10 mouse cellular contexts compared by ENCODE assay signal in genomic region chr6:134144231-134145130, GRCm38 (mm10).
DNase-seq lines count a peak whose midpoint lies in the region; ATAC-seq lines count a peak whose summit lies in the region.
"Had no signal": no experiment of that assay in that cellular context is flagged by ENCODE, and none has a peak within 500 bp of the region (broad histone marks: within the 10 kb centered on the region; RNA-seq: fewer than 3 reads in every experiment).

No protein-coding gene starts in this region.

- H3K27ac ChIP-seq in intestine, embryonic 16.5 days (ENCODE audit: low read length): peak overlapping the region; percentile 83
- H3K27ac ChIP-seq: embryonic facial prominence, embryonic 12.5 days had no signal

- 0 out of 2 replicates have a peak, but pooled peaks have one; percentile 13 for ATAC-seq in common myeloid progenitor, adult 5-6 weeks (replicated peaks; ENCODE audit: low read depth, poor library complexity, severe bottlenecking)
- ATAC-seq in intestine, embryonic 16.5 days: peak; percentile 55

- no peak overlapping the region for H3K4me3 ChIP-seq in intestine, embryonic 16.5 days (ENCODE audit: low read length)
- H3K4me3 ChIP-seq: embryonic facial prominence, embryonic 12.5 days had no signal

- H3K4me2 ChIP-seq in intestine, embryonic 16.5 days (ENCODE audit: low read depth, low read length): no peak overlapping the region; the same call in 1 of the 2 replicates
- H3K4me2 ChIP-seq: embryonic facial prominence, embryonic 12.5 days had no signal

- DNase-seq in kidney, adult 9 months: peak; percentile 40
- no peak for DNase-seq in kidney, adult 8-10 months
- peak; percentile 36 for DNase-seq in lung, postnatal 25 days (ENCODE audit: low spot score)
- DNase-seq in natural killer cell, adult 2 months (ENCODE audit: low spot score in 2 of 2): no peak
- no peak for DNase-seq in urinary bladder, postnatal 10 days (ENCODE audit: low spot score)
- DNase-seq in cerebellum, adult 9-11 months: no peak
- DNase-seq: right cerebral cortex, postnatal 25 days had no signal

- peaks cover 56% of the 10 kb centered on the region for H3K4me1 ChIP-seq in intestine, embryonic 16.5 days (ENCODE audit: control insufficient read depth, insufficient read depth, low read length)

- no peaks in the 10 kb centered on the region for H3K36me3 ChIP-seq in intestine, embryonic 16.5 days (ENCODE audit: control insufficient read depth, insufficient read depth, low read length)
- H3K36me3 ChIP-seq: embryonic facial prominence, embryonic 12.5 days had no signal

- WGBS in intestine, embryonic 16.5 days: 38% methylated on average over 15 of the region's 15 CpGs

- H3K9me3 ChIP-seq in intestine, embryonic 16.5 days (ENCODE audit: control insufficient read depth, low read length): no peaks in the 10 kb centered on the region
- H3K9me3 ChIP-seq: embryonic facial prominence, embryonic 12.5 days had no signal

- H3K9ac ChIP-seq in intestine, embryonic 16.5 days (ENCODE audit: low read depth, low read length): no peak overlapping the region
- H3K9ac ChIP-seq: embryonic facial prominence, embryonic 12.5 days had no signal

- H3K27me3 ChIP-seq in intestine, embryonic 16.5 days (replicated peaks; ENCODE audit: control insufficient read depth, insufficient read depth, low read length): no peaks in the 10 kb centered on the region
- H3K27me3 ChIP-seq: embryonic facial prominence, embryonic 12.5 days had no signal

Comparison
In these comparisons a context has a peak if more than half of its experiments do, and no peak if none do; other contexts are left out.
1. DNase-seq: peak in kidney, adult 9 months (single experiment) and lung, postnatal 25 days (single experiment); none in kidney, adult 8-10 months (0 of 2), natural killer cell, adult 2 months (0 of 2), urinary bladder, postnatal 10 days (single experiment) and cerebellum, adult 9-11 months (single experiment).